Mouse (Mus musculus): ENCODE data around the gene Gm17334. TPM values are rescaled to one million over a fixed set of nuclear protein-coding genes. Genes with fewer than 3 reads are reported as not detected.
A peak's percentile ranks its signal among the peaks of the same experiment; 100 is the strongest.

The Gm17334 gene
- polyA plus RNA-seq, 1 experiment from 2014 or later, result not detected

DNA sequence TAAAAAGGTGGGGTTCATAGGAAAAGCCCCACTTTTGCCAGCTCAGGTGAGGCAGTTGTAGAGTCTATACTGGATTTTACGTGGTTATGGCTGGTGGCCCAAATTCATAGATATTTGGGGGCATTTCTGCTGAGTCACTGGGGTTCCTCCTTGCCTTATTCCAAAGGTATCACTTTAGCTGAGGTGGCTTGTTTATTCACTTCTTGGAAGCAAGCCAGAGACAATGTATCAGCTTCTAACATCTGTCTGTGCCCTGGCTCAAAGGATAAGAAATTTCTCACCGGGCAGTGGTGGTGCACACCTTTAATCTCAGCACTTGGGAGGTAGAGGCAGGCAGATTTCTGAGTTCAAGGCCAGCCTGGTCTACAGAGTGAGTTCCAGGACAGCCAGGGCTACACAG is 6.8 kb upstream of the Gm17334 start:
- Histone ChIP-seq H3K4me1 (replicated peaks) (no peaks in the 10 kb centered on the region), H3K27ac (replicated peaks) (no peak overlapping the region), H3K27me3 (no peaks in the 10 kb centered on the region), H3K4me2 (no peak overlapping the region), H3K36me3 (0 out of 2 replicates have a peak, but pooled peaks cover 3% of the 10 kb centered on the region), H3K4me3 (no peak overlapping the region), H3K9me3 (no peaks in the 10 kb centered on the region), H3K9ac (no peak overlapping the region)
- 94% methylated on average over 2 of the region's 2 CpGs for WGBS
- ATAC-seq (ENCODE audit: low read depth), result no peak

DNA sequence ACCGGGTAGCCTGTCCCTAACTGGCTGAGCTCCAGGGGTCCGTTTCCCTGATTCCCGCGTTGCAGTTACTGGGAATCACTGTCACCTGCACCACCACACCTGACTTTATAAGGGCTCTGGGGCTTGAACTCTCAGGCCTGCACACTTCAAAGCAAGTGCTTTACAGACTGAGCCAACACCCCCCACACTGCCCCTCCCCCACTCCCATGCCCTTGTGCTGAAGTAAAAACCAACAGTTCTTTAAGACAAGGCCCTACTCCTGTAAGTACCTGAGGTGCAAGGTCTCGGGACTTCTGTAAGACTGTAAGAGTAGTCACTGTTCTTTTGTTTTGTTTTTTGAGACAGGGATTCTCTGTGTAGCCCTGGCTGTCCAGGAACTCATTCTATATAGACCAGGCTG is 5.5 kb upstream of the Gm17334 start:
- Histone ChIP-seq H3K27ac (replicated peaks) (no peak overlapping the region), H3K27me3 (no peaks in the 10 kb centered on the region), H3K4me1 (replicated peaks) (no peaks in the 10 kb centered on the region), H3K36me3 (0 out of 2 replicates have a peak, but pooled peaks cover 3% of the 10 kb centered on the region), H3K4me2 (no peak overlapping the region), H3K4me3 (no peak overlapping the region), H3K9me3 (no peaks in the 10 kb centered on the region), H3K9ac (no peak overlapping the region)
- WGBS, result 79% methylated on average over 5 of the region's 5 CpGs
- ATAC-seq (ENCODE audit: low read depth), result no peak

DNA sequence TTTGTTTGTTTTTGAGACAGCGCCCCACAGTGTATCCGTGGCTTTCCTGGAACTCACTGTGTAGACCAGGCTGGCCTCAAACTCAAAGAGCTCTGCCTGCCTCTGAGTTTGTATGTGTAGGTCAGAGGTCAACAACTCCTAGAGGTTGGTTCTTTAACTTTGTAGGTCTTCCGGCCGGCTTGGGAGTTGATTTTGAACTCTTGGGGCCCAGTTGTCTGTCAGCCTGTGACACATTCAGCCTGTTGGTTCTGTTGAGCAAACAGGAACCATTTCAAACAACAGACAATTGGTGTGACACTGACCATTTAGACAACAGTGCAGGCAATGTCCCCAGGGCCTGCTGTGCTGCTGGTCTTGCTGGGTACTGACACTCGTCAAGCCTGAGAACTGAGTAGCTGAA is 4.7 kb upstream of the Gm17334 start:
- Histone ChIP-seq H3K36me3 (0 out of 2 replicates have a peak, but pooled peaks cover 3% of the 10 kb centered on the region), H3K4me1 (replicated peaks) (no peaks in the 10 kb centered on the region), H3K27me3 (no peaks in the 10 kb centered on the region), H3K4me2 (no peak overlapping the region), H3K27ac (replicated peaks) (no peak overlapping the region), H3K4me3 (no peak overlapping the region), H3K9me3 (no peaks in the 10 kb centered on the region), H3K9ac (no peak overlapping the region)
- 74% methylated on average over 5 of the region's 5 CpGs for WGBS
- no peak for ATAC-seq (ENCODE audit: low read depth)

DNA sequence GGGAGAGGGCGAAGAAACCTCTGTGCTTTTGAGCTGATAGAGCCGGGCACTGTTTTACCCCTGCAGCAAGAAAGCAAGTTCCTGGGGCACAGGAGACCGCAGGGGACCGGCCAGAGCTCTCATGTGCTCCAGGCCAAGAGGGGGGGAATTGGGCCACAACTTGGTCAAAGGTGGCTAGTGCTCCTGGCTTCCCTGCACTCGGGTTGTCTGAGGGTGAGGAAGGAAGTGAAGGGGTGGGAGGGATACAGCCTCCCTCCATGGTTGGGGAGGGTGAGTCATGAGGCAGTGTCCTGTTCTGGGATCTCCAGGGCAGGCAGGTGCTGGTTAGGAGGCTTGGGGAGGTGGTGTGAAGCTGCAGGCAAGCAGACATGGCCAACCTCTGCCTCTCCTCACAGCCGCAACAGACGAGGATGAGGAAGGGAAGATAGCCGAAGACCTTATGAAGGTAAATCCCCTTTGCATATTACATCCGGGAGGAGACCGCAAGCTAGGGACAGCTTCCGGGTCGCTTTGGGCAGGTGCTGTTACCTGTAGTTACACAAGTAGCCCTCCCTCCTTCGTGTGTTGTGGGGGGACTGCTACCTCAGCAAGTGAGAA is 1.8 kb upstream of the Gm17334 start:
- H3K4me3 ChIP-seq, result no peak overlapping the region
- H3K9ac ChIP-seq, result no peak overlapping the region
- H3K4me1 ChIP-seq (replicated peaks), result peaks cover 10% of the 10 kb centered on the region
- H3K9me3 ChIP-seq, result no peaks in the 10 kb centered on the region
- H3K36me3 ChIP-seq, result 0 out of 2 replicates have a peak, but pooled peaks cover 3% of the 10 kb centered on the region
- H3K27ac ChIP-seq (replicated peaks), result no peak overlapping the region
- WGBS, result 90% methylated on average over 13 of the region's 13 CpGs
- ATAC-seq (ENCODE audit: low read depth), result no peak
- H3K27me3 ChIP-seq, result peaks cover 16% of the 10 kb centered on the region
- H3K4me2 ChIP-seq, result no peak overlapping the region

DNA sequence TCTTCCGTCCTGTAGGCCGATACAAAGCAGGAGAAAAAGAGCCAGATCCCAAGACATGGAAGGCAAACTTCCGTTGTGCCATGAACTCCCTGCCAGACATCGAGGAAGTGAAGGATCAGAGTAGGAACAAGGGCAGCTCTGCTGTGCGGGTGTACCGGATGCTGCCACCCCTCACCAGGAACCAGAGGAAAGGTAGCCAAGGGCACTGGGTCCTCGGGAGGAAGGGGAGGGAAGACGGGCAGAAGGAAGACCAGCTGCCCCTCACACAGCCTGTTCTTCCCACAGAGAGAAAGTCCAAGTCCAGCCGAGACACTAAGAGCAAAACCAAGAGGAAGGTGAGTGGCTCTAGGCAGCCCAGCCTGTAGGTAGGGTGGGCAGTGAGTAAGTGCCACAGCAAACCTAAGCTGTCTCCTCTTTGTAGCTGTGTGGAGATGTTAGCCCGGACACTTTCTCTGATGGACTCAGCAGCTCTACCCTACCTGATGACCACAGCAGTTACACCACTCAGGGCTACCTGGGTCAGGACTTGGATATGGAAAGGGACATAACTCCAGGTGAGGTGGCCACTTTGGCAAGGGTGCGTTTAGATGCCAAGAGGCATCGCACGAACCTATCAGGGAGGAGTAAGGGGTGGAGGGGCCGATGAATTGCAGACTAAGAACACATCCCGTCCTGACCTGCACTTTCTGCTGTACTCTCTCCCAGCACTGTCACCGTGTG is 814 bp upstream of the Gm17334 start:
- Histone ChIP-seq H3K27ac (replicated peaks) (no peak overlapping the region), H3K9ac (no peak overlapping the region), H3K4me3 (no peak overlapping the region), H3K4me1 (replicated peaks) (peaks cover 10% of the 10 kb centered on the region), H3K9me3 (no peaks in the 10 kb centered on the region), H3K36me3 (0 out of 2 replicates have a peak, but pooled peaks cover 3% of the 10 kb centered on the region), H3K27me3 (peaks cover 23% of the 10 kb centered on the region), H3K4me2 (no peak overlapping the region)
- 91% methylated on average over 16 of the region's 16 CpGs for WGBS
- no peak for ATAC-seq (ENCODE audit: low read depth)

DNA sequence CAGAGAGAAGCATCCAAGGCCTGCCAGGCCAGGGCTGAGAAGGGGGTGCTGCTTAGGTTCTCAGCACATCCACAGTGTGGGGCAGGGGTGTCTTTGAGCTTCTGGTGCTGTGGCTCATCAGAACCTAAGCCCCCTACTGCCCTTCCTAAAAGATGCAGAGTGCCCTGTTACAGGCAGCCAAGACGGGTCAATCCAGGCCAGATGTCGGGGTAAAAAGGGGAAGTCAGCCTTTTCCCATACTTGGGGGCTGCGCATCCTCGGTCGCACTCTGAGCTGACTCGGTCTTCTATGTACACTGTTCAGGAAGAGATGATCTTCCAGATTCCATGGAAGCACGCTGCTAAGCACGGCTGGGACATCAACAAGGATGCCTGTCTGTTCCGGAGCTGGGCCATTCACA is 451 bp downstream of the Gm17334 start:
- Histone ChIP-seq H3K36me3 (0 out of 2 replicates have a peak, but pooled peaks cover 3% of the 10 kb centered on the region), H3K9me3 (no peaks in the 10 kb centered on the region), H3K4me3 (no peak overlapping the region), H3K9ac (no peak overlapping the region), H3K4me1 (replicated peaks) (peaks cover 10% of the 10 kb centered on the region), H3K27me3 (peaks cover 32% of the 10 kb centered on the region), H3K27ac (replicated peaks) (no peak overlapping the region), H3K4me2 (no peak overlapping the region)
- ATAC-seq (ENCODE audit: low read depth), result no peak
- WGBS, result 85% methylated on average over 9 of the region's 9 CpGs

DNA sequence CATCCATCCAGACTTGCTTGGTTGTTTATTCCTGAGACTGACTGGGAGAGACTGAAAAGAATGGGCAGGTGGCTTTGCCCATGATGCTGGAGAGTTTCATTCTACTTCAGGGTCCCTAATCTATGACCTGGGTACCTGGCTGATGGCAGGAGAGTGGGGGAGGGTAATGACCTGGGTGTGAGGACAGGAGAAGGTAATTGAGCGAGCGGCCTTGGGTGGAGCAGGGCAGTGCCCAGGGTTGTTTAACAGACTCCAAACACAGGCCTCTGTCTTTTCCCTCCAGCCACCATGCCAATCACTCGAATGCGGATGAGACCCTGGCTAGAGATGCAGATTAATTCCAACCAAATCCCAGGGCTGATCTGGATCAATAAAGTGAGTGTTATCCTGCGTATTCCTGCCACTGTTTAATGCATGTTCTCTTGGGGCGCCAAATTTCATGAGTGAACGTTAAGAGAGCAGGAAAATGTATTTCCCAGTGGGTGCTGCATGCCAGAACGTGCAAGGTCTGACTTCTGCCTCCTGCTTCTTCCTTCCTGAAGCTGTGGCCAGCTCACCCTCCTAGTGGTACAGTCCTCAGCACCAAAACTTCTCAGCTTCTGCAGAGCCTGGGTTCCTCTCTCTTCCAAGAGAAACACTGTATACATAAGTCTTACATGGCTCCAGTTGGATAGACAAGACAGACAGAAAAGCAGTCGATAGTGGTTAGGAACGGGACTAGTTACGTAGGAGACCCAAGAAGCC is 1.8 kb downstream of the Gm17334 start:
- Histone ChIP-seq H3K4me1 (replicated peaks) (peaks cover 10% of the 10 kb centered on the region), H3K9me3 (no peaks in the 10 kb centered on the region), H3K4me2 (peak overlapping the region; percentile 98), H3K27ac (replicated peaks) (no peak overlapping the region), H3K27me3 (peaks cover 35% of the 10 kb centered on the region), H3K36me3 (0 out of 2 replicates have a peak, but pooled peaks cover 3% of the 10 kb centered on the region), H3K4me3 (peak overlapping the region; percentile 81), H3K9ac (no peak overlapping the region)
- no peak for ATAC-seq (ENCODE audit: low read depth)
- 82% methylated on average over 11 of the region's 11 CpGs for whole genome bisulfite sequencing

DNA sequence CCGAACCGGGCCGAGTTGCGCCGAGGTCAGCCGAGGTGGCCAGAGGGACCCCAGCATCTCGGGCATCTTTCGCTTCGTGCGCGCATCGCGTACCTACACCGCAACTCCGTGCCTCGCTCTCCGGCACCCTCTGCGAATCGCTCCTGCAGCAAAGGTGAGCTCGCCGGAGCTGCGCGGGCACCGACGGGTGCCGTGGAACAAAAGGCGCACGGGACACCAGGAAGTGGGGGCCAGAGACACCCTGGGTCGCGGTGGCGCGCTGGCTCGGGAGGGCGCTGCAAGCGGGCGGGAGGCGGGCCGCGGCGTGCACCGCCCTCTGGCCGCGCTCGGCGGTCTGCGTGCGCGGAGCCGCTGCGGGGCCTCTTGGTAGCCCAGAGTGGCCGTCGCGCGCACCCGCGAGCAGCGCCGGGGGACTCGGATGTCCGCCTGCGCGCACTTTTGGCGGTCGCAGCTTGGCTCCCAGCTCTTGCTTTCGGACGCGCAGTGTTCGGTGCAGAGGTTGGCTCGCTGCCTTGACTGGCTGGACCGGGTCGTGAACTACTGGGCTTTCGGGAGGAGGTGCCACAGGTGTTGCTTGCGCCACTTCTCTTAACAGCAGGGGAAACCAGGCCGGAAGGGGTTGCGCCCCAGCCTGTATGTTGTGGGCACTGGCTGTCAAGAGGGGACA is 2.7 kb downstream of the Gm17334 start:
- Histone ChIP-seq H3K27ac (replicated peaks) (0 out of 2 replicates have a peak overlapping the region, but pooled peaks have one; percentile 23), H3K4me2 (peak overlapping the region; percentile 98), H3K4me1 (replicated peaks) (peaks cover 10% of the 10 kb centered on the region), H3K4me3 (peak overlapping the region; percentile 81), H3K9ac (peak overlapping the region; percentile 77), H3K9me3 (no peaks in the 10 kb centered on the region), H3K27me3 (peaks cover 35% of the 10 kb centered on the region), H3K36me3 (no peaks in the 10 kb centered on the region)
- ATAC-seq (ENCODE audit: low read depth), result peak; percentile 88
- WGBS, result under 1% methylated on average over 75 of the region's 75 CpGs

DNA sequence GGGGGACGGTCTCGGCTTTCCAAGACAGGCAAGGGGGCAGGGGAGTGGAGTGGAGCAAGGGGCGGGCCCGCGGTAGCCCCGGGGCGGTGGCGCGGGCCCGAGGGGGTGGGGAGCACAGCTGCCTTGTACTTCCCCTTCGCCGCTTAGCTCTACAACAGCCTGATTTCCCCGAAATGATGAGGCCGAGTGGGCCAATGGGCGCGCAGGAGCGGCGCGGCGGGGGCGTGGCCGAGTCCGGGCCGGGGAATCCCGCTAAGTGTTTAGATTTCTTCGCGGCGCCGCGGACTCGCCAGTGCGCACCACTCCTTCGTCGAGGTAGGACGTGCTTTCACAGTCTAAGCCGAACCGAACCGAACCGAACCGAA is 3.2 kb downstream of the Gm17334 start, which contains the start of gene Irf1:
Irf1 (plus strand) TSS at position 255 of the 365 bp plus-strand sequence.
- H3K9me3 ChIP-seq, result no peaks in the 10 kb centered on the region
- WGBS, result under 1% methylated on average over 39 of the region's 40 CpGs
- H3K4me1 ChIP-seq (replicated peaks), result peaks cover 11% of the 10 kb centered on the region
- peak; percentile 95 for ATAC-seq (ENCODE audit: low read depth)
- H3K36me3 ChIP-seq, result no peaks in the 10 kb centered on the region
- 0 out of 2 replicates have a peak within 1 kb of the TSS, but pooled peaks have one; percentile 23 for H3K27ac ChIP-seq (replicated peaks)
- peak within 1 kb of the TSS; percentile 81 for H3K4me3 ChIP-seq
- H3K4me2 ChIP-seq, result peak within 1 kb of the TSS; percentile 98
- peak within 1 kb of the TSS; percentile 77 for H3K9ac ChIP-seq
- H3K27me3 ChIP-seq, result peaks cover 38% of the 10 kb centered on the region

DNA sequence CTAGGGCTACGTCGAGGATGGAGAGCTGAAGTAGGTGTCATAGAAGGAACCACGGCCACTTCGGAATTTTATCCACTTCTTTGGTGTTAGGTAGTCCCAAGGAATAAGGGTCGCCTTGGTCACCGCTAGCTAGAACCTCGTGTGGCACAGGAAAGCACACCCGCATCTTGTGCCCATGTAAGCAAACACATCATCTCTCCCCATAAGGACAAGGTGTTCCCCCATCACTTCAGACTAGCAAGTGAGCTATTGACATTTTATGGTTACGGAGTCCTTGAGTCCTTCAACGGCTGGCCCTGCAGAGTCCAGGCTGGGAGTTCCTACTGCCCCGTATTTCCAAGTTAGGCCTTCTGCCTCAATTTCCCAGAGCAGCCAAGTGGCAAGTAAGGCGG is 3.8 kb downstream of the Gm17334 start:
- Histone ChIP-seq H3K4me1 (replicated peaks) (peaks cover 15% of the 10 kb centered on the region), H3K4me3 (peak overlapping the region; percentile 81), H3K27me3 (peaks cover 43% of the 10 kb centered on the region), H3K9ac (no peak overlapping the region), H3K4me2 (peak overlapping the region; percentile 98), H3K9me3 (no peaks in the 10 kb centered on the region), H3K36me3 (no peaks in the 10 kb centered on the region), H3K27ac (replicated peaks) (no peak overlapping the region)
- 0 out of 2 replicates have a peak, but pooled peaks have one; percentile 4 for ATAC-seq (ENCODE audit: low read depth)
- WGBS, result 52% methylated on average over 12 of the region's 12 CpGs

DNA sequence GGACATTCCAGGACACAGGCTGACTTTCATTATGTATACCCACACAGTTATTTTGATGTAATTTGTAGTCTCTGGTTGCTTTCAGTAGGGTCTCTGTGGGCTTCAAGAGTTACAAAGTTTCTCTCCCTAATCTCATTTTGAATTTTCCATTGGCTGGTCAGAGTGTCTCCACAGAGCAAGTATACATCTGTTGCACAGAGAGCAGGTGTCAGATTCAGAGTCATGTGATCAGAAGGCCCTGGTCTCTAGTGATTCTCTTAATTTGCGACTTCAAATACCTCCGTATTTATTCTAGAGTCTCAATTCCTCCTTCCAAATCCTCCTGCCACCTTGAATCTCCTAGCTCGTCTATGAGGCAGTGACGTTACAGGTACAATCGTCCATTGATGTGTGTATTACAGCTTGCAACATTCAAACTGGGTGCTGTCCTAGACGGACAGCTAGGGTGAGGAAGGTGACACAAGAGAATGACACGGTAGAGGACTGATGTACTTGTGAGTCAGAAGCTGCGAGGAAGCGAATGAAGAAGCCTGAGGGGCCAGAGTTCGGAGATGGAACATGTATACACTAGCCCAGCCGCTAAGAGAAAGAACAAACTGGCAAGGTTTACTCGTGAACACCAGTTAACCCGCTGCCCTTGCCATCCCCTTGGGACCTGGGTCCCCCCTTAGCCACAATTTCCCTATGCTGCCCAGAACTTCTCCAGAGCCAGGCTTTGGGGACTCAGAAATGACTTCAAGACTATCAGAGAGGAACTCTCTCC is 4.4 kb downstream of the Gm17334 start:
- Histone ChIP-seq H3K27ac (replicated peaks) (no peak overlapping the region), H3K4me3 (no peak overlapping the region), H3K4me2 (no peak overlapping the region), H3K9ac (no peak overlapping the region), H3K36me3 (no peaks in the 10 kb centered on the region), H3K9me3 (no peaks in the 10 kb centered on the region), H3K4me1 (replicated peaks) (peaks cover 20% of the 10 kb centered on the region), H3K27me3 (peaks cover 46% of the 10 kb centered on the region)
- WGBS, result 79% methylated on average over 13 of the region's 13 CpGs
- ATAC-seq (ENCODE audit: low read depth), result no peak

Measured in neural tube, embryonic 13.5 days (tissue).